Mouse (Mus musculus): ENCODE measurements at regions not wholly inside any gene's neighbourhood (a gene's known extent, or its start where the extent isn't known, plus 50 kb on each side); places are given as distances from the start of the nearest gene placed in this dataset.

- no peak for TF ChIP-seq CTCF (IDR thresholded peaks at IDR 0.05; ENCODE audit: borderline replicate concordance, insufficient read depth, low read depth, low read length)
- TF ChIP-seq POLR2A (IDR thresholded peaks at IDR 0.05; ENCODE audit: borderline replicate concordance, insufficient read depth, low read length) = no peak
Observed at GRCm38 (mm10) chr9:61025341-61025740, 231.0 kb downstream of the Uaca start.

Measured in cerebellum, adult 2 months (tissue).